Mouse (Mus musculus) left cerebral cortex, postnatal 36 days (tissue): ENCODE measurements around the gene Rhbdf1. TPM values are rescaled to one million over a fixed set of nuclear protein-coding genes. Genes with fewer than 3 reads are reported as not detected.

Source experiments
- DNase-seq, 2 experiments: peaks; one replicate each; pipeline ENCODE4 v3.0.0; 2021 to 2022; ENCODE audit warnings: low spot score in 2 of 2, mixed read lengths in 1 of 2
- intact Hi-C: fragments of 180-260 bp; cut with DNase I; formaldehyde crosslinking; loops from one replicate; pipeline ENCODE4 v1.15.1; 2025
- total RNA-seq, 2 experiments: library from RNA; stranded (reverse); gene quantifications; 2 replicates each; pipeline ENCODE4 v1.2.3; 2021

Gene Rhbdf1
- 10 to 100 TPM in 1 of 2 experiments, 1 to 10 TPM in 1; 9.6 to 14.9 TPM for total RNA-seq

- intact Hi-C loops, result no loop called here
- peak in 1 of 2 experiments; percentile 59 for DNase-seq
These were observed at the start of gene Rhbdf1 for GRCm38 (mm10) chr11:32221951-32222409. TSS of gene Rhbdf1 (minus strand) at chr11:32222300.

DNA sequence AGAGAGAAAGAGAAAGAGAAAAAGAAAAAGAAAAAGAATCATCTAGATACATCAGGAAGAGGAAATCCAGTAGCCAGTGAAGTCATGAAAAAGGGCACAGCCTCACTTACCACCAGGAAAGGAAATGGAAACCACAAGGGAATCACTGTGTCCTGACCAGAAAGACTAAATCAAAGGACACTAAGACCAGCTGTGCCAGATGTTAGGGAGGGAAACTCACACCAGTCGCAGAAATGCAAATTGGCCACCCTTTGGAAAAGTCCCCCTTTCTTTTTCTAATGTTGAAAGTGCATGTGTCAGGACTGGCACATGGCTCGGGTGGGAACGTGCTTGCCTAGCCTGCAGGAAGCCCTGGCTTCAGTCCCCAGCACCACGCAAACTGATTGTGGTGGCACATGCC is 49.1 kb upstream of the Rhbdf1 start:
- intact Hi-C loops, result no loop called here
- DNase-seq, result no peak

GRCm38 (mm10) chr11:32268952-32269351 is 46.9 kb upstream of the Rhbdf1 start:
- intact Hi-C loops, result no loop called here
- DNase-seq, result no peak

DNA sequence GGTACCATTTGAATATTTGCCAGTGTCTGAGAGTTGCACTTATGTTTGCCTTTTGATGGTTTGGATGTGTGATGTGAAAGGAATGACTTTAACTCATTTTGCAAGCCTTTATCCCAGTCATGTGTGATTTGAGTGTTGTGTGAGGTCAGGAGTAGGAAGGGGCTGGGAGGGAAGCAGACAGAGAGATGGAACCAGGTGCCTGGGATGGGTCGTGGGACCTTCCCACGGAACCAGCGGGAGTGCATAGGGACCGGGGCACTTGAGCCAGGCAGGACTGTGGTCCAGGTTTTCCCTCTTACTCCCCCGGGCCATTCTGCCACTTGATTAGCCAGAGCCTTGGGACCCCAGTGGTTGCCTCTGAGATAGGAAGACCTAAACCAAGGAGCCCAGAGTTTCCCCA is 45.9 kb upstream of the Rhbdf1 start:
- intact Hi-C loops, result no loop called here

DNA sequence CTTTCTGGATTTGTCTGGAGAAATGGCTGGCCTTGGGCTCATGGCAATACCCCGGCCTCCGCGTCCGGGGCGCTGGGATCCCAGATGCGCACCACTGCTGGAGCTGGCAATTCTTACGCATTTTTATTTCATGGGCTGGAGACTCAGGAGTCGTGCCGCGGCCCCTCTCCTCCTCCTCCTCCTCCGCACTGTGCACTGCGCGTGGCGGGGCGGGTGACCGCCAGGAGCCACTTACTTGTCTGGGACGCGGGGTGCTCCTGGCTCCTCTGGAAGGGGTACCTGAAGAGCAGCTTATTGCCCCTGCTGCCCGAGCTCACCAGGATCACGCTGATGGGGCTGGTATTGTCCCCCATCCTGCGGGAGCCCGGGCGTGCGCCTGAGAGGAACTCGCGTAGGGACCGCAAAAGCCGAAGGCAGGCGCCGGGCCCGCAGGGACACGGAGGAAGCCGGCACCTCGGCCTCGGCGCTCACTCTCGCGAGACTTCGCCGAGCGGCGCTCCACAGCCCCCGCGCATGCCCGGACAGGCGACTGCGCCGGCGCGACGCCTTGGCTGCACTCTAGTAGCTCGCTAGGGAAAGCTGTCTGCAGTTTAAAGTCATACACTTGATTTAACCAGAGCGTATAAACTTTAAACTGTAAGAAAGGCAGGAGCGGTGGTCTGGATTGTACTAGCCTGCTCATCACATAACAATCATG is 45.2 kb upstream of the Rhbdf1 start, which contains the start of gene Nprl3:
Gene Nprl3, minus strand, starts transcription at position 520 of the 697 bp plus-strand sequence.
- intact Hi-C loops, result no loop called here

More for the DNA sequence above, 45.9 kb upstream of the Rhbdf1 start:
- no peak for DNase-seq

GRCm38 (mm10) chr11:32266776-32267175 is 44.7 kb upstream of the Rhbdf1 start:
- DNase-seq, result no peak
- intact Hi-C loops, result no loop called here

More for the DNA sequence above, 45.2 kb upstream of the Rhbdf1 start, which contains the start of gene Nprl3:
- peak; percentile 95 to 96 for DNase-seq

GRCm38 (mm10) chr11:32266194-32266593 is 44.1 kb upstream of the Rhbdf1 start:
- no peak for DNase-seq
- intact Hi-C loops, result no loop called here

GRCm38 (mm10) chr11:32265117-32265738 is 43.1 kb upstream of the Rhbdf1 start:
- no peak for DNase-seq
- intact Hi-C loops, result no loop called here

- intact Hi-C loops, result no loop called here
- DNase-seq, result no peak
These were observed 40.7 kb upstream of the Rhbdf1 start for GRCm38 (mm10) chr11:32262674-32263415.

DNA sequence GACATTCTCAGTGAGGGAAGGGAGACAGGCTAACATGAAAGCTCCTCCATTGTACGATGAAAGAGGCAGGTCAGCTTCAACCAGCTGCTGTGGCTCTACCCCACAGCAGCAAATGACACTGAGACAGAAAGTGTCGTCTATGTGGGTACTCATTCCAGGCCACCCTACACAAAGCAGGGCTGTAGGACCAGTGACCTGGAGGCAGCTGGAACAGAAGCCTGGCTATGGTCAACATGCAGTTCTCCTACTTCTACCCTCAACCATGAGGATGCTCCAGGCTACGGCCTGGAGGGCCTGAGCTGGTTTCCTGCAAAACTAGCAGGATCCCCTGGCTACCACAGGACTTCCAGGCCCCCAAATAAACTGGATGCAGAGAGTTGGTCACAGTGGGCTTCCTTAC is 34.5 kb upstream of the Rhbdf1 start:
- intact Hi-C loops, result no loop called here
- DNase-seq, result no peak

DNA sequence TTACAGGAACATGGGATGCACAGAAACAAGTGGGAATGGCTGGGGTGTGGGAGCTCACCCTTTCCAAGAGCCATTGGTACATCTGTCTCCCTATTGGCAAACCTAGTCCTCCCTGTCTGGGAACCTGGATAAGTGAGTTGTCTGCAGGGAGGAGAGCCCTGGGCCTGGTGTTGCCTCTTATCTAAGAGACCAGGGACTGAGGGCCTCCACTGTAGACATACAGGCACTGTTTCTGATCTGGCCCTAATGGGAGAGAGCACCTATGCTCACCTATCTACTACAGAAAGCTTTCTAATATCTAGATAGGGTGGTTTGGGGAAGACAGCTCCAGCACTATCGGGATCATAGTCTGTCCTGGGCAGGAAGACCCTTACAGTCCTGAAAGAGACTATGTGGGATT is 34.0 kb upstream of the Rhbdf1 start:
- intact Hi-C loops, result no loop called here

DNA sequence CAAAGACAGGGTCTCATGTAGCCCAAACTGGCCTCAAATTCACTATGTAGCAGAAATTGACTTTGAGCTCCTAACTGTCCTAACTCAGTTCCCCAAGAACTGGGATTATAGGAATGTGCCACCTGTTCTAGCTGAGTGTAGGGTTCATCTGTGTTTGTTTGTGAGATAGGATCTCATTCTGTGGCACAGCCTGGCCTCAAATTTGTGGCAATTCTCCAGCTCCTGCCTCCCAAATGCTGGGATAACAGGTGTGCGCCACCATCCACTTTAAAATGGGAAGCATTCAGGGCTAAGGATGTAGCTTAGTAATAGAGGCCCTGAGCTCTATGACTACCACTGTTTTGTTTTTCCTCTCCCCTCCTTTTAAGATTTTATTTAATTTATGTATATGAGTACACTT is 31.0 kb upstream of the Rhbdf1 start:
- intact Hi-C loops, result no loop called here
- DNase-seq, result no peak

More for the DNA sequence above, 34.0 kb upstream of the Rhbdf1 start:
- no peak for DNase-seq

- no peak for DNase-seq
- intact Hi-C loops, result no loop called here
These were observed 29.0 kb upstream of the Rhbdf1 start for GRCm38 (mm10) chr11:32250880-32251763.

DNA sequence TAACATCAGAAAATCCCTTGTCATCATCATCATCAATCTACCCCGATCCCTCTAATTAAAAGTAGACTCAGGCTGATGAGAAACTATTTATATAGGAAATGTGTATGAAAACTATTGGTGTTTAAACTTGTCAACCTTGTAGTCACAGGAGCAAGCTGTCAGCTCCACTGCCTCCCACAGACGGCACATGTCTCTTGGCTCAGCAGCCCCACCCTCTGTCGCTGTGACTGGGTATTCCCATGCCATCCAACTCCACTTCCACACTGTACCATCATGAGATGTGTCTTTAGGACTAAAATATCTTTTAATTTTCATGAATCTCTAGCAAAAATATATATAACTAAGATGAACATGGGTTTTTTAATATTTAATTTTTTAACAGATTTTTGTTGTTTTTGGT is 26.2 kb upstream of the Rhbdf1 start:
- no peak for DNase-seq
- intact Hi-C loops, result no loop called here

DNA sequence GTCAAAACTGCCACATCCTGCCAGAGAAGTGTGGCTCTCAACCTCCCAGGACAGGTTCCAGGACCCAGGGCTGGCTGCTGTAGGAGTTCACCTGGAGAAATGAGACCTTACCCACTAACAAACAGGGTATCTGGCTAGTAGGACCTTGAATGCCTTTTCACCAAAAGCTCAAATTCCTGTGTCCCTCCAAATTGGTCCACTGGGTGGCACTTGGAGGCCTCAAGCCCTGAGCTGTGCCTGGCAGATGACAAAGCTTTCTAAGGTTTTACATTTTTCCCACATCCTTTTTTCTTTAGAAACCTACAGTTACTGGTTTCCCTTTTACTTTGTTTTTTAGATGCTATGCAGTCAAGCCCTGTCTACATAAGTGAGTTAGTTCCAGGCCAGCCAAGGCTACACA is 25.0 kb upstream of the Rhbdf1 start:
- DNase-seq, result no peak
- intact Hi-C loops, result no loop called here

GRCm38 (mm10) chr11:32245614-32246013 is 23.5 kb upstream of the Rhbdf1 start:
- intact Hi-C loops, result no loop called here

DNA sequence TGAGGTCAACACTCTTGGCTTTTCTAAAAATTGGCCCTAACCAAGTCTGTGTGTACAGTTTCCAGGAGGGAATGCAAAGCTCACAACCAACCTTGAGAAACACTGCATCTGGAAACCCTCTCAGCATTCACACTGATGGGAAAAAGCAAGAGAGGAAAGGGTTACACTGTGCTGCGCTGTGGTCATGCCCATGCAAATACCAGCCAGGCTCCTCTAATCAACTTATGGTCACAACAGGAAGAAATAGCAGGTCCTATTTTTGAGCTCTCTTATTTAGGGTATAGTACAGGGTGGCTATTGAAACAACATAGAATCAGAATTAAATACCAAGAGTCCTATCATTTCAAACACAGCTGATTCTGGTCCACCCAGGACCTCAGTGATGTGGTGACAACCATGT is 22.5 kb upstream of the Rhbdf1 start:
- intact Hi-C loops, result no loop called here
- DNase-seq, result no peak

More at GRCm38 (mm10) chr11:32245614-32246013, 23.5 kb upstream of the Rhbdf1 start:
- DNase-seq, result no peak

GRCm38 (mm10) chr11:32244064-32244463 is 22.0 kb upstream of the Rhbdf1 start:
- intact Hi-C loops, result no loop called here

DNA sequence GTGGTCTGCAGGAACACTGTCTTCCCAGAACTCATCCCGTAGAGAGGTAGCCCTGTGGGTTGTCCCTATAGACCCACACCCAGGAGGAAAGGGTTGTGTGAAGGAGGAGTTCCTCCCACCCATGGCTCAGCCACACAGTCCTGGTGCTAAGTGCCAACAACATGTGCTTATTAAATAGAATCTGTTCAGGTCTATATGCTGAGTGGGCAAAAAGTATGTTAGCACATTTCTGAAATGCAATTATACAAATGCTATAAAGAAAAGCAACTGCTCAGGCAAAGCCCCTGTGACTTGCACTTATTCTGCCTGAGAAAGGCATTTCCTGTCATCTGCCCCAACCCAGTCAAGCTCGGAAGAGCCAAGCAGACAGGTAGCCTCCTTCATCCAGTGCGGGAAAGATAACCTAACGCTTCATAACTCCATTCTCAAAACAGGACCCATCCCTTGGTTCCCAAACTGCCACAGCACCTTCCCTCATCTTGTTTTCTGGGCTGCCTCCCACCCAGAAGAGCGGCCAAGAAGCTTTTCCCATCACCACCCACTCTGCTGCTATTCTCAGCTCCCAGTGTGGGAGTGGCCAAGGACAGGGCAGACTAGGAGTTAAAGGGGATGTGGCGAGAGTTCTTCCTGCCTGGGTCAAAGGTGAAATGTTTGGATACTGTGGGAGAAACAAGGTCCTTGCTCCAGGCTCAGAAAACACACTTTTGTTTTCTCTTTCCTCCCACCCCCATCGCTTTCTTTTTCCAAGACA is 21.3 kb upstream of the Rhbdf1 start:
- DNase-seq, result peak in 1 of 2 experiments; percentile 66

More at GRCm38 (mm10) chr11:32244064-32244463, 22.0 kb upstream of the Rhbdf1 start:
- DNase-seq, result no peak

More for the DNA sequence above, 21.3 kb upstream of the Rhbdf1 start:
- intact Hi-C loops, result no loop called here
